Mouse (Mus musculus): Measurements from ENCODE around the gene Hells. TPM values are rescaled to one million over a fixed set of nuclear protein-coding genes. Genes with fewer than 3 reads are reported as not detected.

The Hells gene
- polyA plus RNA-seq, 1 experiment from 2014 or later: 92.9 TPM

GRCm38 (mm10) chr19:38970741-38971140 is 40.0 kb downstream of the Hells start:
- Histone ChIP-seq H3K9me3 (no peaks in the 10 kb centered on the region), H3K27ac (replicated peaks) (no peak overlapping the region), H3K36me3 (replicated peaks) (peaks cover 70% of the 10 kb centered on the region), H3K4me3 (no peak overlapping the region), H3K4me1 (no peaks in the 10 kb centered on the region), H3K27me3 (replicated peaks; ENCODE audit: low read depth, poor library complexity, severe bottlenecking) (no peaks in the 10 kb centered on the region)
- 95% methylated on average over 6 of the region's 6 CpGs for WGBS
- DNase-seq (ENCODE audit: low spot score): no peak

DNA sequence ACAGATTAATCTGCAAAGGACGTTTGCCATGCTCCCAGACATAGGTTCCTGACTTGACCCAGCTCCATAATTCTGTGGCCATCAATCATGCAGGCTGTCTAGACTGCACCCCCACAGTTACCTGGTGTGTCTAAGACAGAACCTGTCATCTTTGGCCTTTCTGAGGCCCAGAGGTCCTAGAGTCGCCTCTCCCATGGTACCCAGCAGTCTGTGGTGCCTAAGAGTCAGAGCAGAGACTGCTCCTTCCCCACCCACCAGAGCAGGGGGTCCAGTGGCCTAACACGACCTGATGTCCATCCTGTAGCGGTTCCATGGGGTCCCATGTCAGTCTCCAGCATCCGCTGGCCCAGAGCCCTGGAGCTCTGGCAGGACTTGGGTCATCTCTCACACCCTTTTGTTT is 41.9 kb downstream of the Hells start:
- Histone ChIP-seq H3K4me3 (no peak overlapping the region), H3K27me3 (replicated peaks; ENCODE audit: low read depth, poor library complexity, severe bottlenecking) (no peaks in the 10 kb centered on the region), H3K36me3 (replicated peaks) (peaks cover 51% of the 10 kb centered on the region), H3K27ac (replicated peaks) (no peak overlapping the region), H3K9me3 (no peaks in the 10 kb centered on the region), H3K4me1 (no peaks in the 10 kb centered on the region)
- no peak for DNase-seq (ENCODE audit: low spot score)
- 75% methylated on average over 5 of the region's 5 CpGs for whole genome bisulfite sequencing

- Histone ChIP-seq H3K4me3 (no peak overlapping the region), H3K4me1 (no peaks in the 10 kb centered on the region), H3K27me3 (replicated peaks; ENCODE audit: low read depth, poor library complexity, severe bottlenecking) (no peaks in the 10 kb centered on the region), H3K9me3 (no peaks in the 10 kb centered on the region), H3K27ac (replicated peaks) (no peak overlapping the region), H3K36me3 (replicated peaks) (peaks cover 41% of the 10 kb centered on the region)
- DNase-seq (ENCODE audit: low spot score): no peak
- WGBS: 72% methylated on average over 7 of the region's 7 CpGs
These were observed 43.0 kb downstream of the Hells start for GRCm38 (mm10) chr19:38973666-38974065.

DNA sequence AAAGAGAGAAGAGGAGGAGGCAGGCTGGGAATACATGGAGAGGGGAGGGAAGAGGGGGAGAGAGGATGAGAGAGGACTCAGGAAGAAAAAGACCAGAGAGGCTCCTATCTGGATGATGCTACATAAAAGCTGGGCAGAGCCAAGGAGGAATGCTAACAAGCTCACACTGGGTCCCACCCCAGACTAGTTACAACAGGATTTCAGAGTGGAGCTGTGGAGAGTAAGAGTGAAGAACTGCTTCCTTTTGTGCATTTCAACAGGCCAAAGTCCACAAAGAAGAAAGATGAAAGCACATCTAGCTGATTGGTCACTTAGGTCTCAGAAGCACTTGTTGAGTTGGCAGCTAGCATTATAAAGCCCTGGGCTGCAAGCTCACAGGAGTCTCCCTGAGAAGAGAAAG is 45.6 kb downstream of the Hells start:
- Histone ChIP-seq H3K27ac (replicated peaks) (no peak overlapping the region), H3K4me1 (no peaks in the 10 kb centered on the region), H3K4me3 (no peak overlapping the region), H3K9me3 (no peaks in the 10 kb centered on the region), H3K27me3 (replicated peaks; ENCODE audit: low read depth, poor library complexity, severe bottlenecking) (no peaks in the 10 kb centered on the region), H3K36me3 (replicated peaks) (peaks cover 15% of the 10 kb centered on the region)
- no peak for DNase-seq (ENCODE audit: low spot score)

DNA sequence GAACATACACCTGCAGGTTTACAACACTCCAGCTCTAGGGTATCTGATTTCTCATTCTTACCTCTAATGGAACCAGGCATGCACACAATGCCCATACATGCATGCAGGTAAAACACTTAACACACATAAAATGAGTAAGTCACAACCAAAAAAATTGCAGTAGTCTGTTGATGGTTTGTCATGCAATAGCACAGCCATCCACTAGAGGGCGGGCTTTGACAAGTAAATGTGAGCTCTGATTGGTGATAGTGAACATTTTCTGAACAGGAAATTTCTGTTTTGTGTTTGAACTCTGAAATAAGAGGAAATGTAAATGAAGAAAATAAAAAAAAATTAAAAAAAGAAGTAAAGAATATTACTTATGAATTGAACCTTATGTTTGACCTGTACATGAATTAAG is 51.3 kb downstream of the Hells start:
- 0% methylated on average over 1 of the region's 1 CpGs for WGBS
- Histone ChIP-seq H3K4me3 (no peak overlapping the region), H3K36me3 (replicated peaks) (no peaks in the 10 kb centered on the region), H3K4me1 (no peaks in the 10 kb centered on the region), H3K27ac (replicated peaks) (no peak overlapping the region), H3K27me3 (replicated peaks; ENCODE audit: low read depth, poor library complexity, severe bottlenecking) (no peaks in the 10 kb centered on the region), H3K9me3 (no peaks in the 10 kb centered on the region)
- peak; percentile 68 for DNase-seq (ENCODE audit: low spot score)

- H3K4me3 ChIP-seq: no peak overlapping the region
- H3K9me3 ChIP-seq: no peaks in the 10 kb centered on the region; the same call in 1 of the 2 replicates
- no peaks in the 10 kb centered on the region for H3K36me3 ChIP-seq (replicated peaks)
- H3K27ac ChIP-seq (replicated peaks): no peak overlapping the region
- 83% methylated on average over 4 of the region's 4 CpGs for WGBS
- no peaks in the 10 kb centered on the region for H3K4me1 ChIP-seq
- no peaks in the 10 kb centered on the region for H3K27me3 ChIP-seq (replicated peaks; ENCODE audit: low read depth, poor library complexity, severe bottlenecking)
- DNase-seq (ENCODE audit: low spot score): no peak
These were observed 67.5 kb downstream of the Hells start for GRCm38 (mm10) chr19:38998248-38998647.

- WGBS: 90% methylated on average over 1 of the region's 1 CpGs
- Histone ChIP-seq H3K9me3 (no peaks in the 10 kb centered on the region; the same call in 1 of the 2 replicates), H3K4me3 (no peak overlapping the region), H3K36me3 (replicated peaks) (no peaks in the 10 kb centered on the region), H3K4me1 (no peaks in the 10 kb centered on the region), H3K27me3 (replicated peaks; ENCODE audit: low read depth, poor library complexity, severe bottlenecking) (no peaks in the 10 kb centered on the region), H3K27ac (replicated peaks) (no peak overlapping the region)
- no peak for DNase-seq (ENCODE audit: low spot score)
These were observed 68.0 kb downstream of the Hells start for GRCm38 (mm10) chr19:38998676-38999075.

DNA sequence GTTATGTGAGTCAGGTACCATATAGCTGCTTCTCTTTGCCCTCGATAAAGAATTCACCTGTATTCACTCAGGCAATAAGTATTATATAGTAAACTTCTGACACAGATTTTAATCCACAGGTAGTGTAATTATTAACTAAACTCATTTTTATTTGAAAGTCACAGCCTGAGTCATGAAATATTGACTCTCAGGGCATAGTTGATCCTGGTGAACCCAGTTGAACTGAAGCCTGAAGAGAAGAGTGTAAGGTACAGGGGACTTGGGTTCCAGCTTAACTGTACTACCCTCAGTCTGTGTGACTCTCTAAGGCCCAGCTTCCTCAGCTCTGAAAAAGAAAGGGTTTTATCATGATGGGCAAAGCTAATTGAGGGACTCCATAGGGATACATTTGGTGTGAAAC is 74.4 kb downstream of the Hells start:
- no peak overlapping the region for H3K4me3 ChIP-seq
- no peak for DNase-seq (ENCODE audit: low spot score)
- 93% methylated on average over 1 of the region's 1 CpGs for WGBS
- no peaks in the 10 kb centered on the region for H3K4me1 ChIP-seq
- no peaks in the 10 kb centered on the region for H3K27me3 ChIP-seq (replicated peaks; ENCODE audit: low read depth, poor library complexity, severe bottlenecking)
- H3K36me3 ChIP-seq (replicated peaks): no peaks in the 10 kb centered on the region
- no peaks in the 10 kb centered on the region for H3K9me3 ChIP-seq
- no peak overlapping the region for H3K27ac ChIP-seq (replicated peaks)

GRCm38 (mm10) chr19:39006715-39007114 is 76.0 kb downstream of the Hells start, which contains the start of gene Cyp2c55:
Cyp2c55 (plus strand) TSS chr19:39007019.
- H3K27me3 ChIP-seq (replicated peaks; ENCODE audit: low read depth, poor library complexity, severe bottlenecking): no peaks in the 10 kb centered on the region
- H3K36me3 ChIP-seq (replicated peaks): no peaks in the 10 kb centered on the region
- H3K4me3 ChIP-seq: no peak within 1 kb of the TSS
- no peaks in the 10 kb centered on the region for H3K4me1 ChIP-seq
- H3K9me3 ChIP-seq: no peaks in the 10 kb centered on the region
- DNase-seq (ENCODE audit: low spot score): no peak
- H3K27ac ChIP-seq (replicated peaks): no peak within 1 kb of the TSS

Small RNA genes within 50 kb of the gene (microRNA-seq; reads per million reads assigned to microRNA genes)
- gene Gm23800: not detected

Other genes starting within 250 kb of the Hells start
- 11.1 and 12.7 TPM in 2 replicates for gene Noc3l, start 111.7 kb upstream of the Hells start, polyA plus RNA-seq (2016; fragmentation: Nextera tagmentation; extraction: Ambion mirVana)
- gene Tbc1d12, start 94.3 kb upstream of the Hells start, polyA plus RNA-seq (2016; fragmentation: Nextera tagmentation; extraction: Ambion mirVana): 1.6 and 2.1 TPM in 2 replicates
- not detected in 2 replicates for gene Cyp2c55, start 76.1 kb downstream of the Hells start, polyA plus RNA-seq (2016; fragmentation: Nextera tagmentation; extraction: Ambion mirVana)
- not detected in 2 replicates for gene Cyp2c65, start 130.1 kb downstream of the Hells start, polyA plus RNA-seq (2016; fragmentation: Nextera tagmentation; extraction: Ambion mirVana)
- not detected in 2 replicates for gene Cyp2c66, start 183.0 kb downstream of the Hells start, polyA plus RNA-seq (2016; fragmentation: Nextera tagmentation; extraction: Ambion mirVana)